Mouse (Mus musculus): ENCODE measurements around the gene Rhox4b. TPM values are rescaled to one million over a fixed set of nuclear protein-coding genes. Genes with fewer than 3 reads are reported as not detected.
"Not testable (repeated sequence)": the region's sequence is repeated elsewhere in the genome, so short reads cannot be mapped to it uniquely, and the experiment has no call there.

The Rhox4b gene
- not detected for total RNA-seq (2021)
- long read RNA-seq, experiment 1, result 0 reads
- long read RNA-seq, experiment 2, result 0 reads

GRCm38 (mm10) chrX:37432194-37432593 lies at the start of gene Rhox4b:
TSS of gene Rhox4b (plus strand) at chrX:37432494.
- not testable (repeated sequence) for DNase-seq (ENCODE audit: low spot score in 2 of 2)

- DNase-seq (ENCODE audit: low spot score in 2 of 2), result not testable (repeated sequence)
Measured at GRCm38 (mm10) chrX:37390548-37390947, 41.7 kb upstream of the Rhox4b start, which contains the start of gene Rhox4a2. TSS of gene Rhox4a2 (plus strand) at chrX:37390848.

- not testable (repeated sequence) for DNase-seq (ENCODE audit: low spot score in 2 of 2)
Measured at GRCm38 (mm10) chrX:37411767-37412166, 20.5 kb upstream of the Rhox4b start, which contains the start of gene Rhox2b. TSS of gene Rhox2b (plus strand) at chrX:37412067.

GRCm38 (mm10) chrX:37453380-37453779 lies 21.1 kb downstream of the Rhox4b start, which contains the start of gene Rhox2c:
TSS of gene Rhox2c (plus strand) at chrX:37453680.
- DNase-seq (ENCODE audit: low spot score in 2 of 2), result not testable (repeated sequence)

GRCm38 (mm10) chrX:37458285-37458684 lies 26.0 kb downstream of the Rhox4b start, which contains the start of gene Rhox3c:
TSS of gene Rhox3c (plus strand) at chrX:37458585.
- DNase-seq (ENCODE audit: low spot score in 2 of 2), result not testable (repeated sequence)

GRCm38 (mm10) chrX:37480037-37480436 lies 47.7 kb downstream of the Rhox4b start, which contains the start of gene Rhox4c:
TSS of gene Rhox4c (plus strand) at chrX:37480337.
- not testable (repeated sequence) for DNase-seq (ENCODE audit: low spot score in 2 of 2)

Other genes with a start within 250 kb of the Rhox4b start
- gene Ndufa1, start 241.3 kb upstream of the Rhox4b start, total RNA-seq (2021), result 100 to 1,000 TPM; 442 to 644 TPM
- 1 to 10 TPM; 3.0 to 3.5 TPM for gene Rnf113a1, start 241.2 kb upstream of the Rhox4b start, total RNA-seq (2021)
- gene Gm9, start 221.5 kb upstream of the Rhox4b start, total RNA-seq (2021), result not detected
- gene Rhox1, start 210.2 kb upstream of the Rhox4b start, total RNA-seq (2021), result not detected
- gene Rhox2a, start 187.5 kb upstream of the Rhox4b start, total RNA-seq (2021), result not detected
- gene Rhox3a, start 182.6 kb upstream of the Rhox4b start, total RNA-seq (2021), result not detected
- not detected for gene Rhox4a, start 167.2 kb upstream of the Rhox4b start, total RNA-seq (2021)
- not detected for gene Rhox3a2, start 52.5 kb upstream of the Rhox4b start, total RNA-seq (2021)
- not detected for gene Rhox4a2, start 41.6 kb upstream of the Rhox4b start, total RNA-seq (2021)
- not detected for gene Rhox2b, start 20.4 kb upstream of the Rhox4b start, total RNA-seq (2021)
- not detected for gene Rhox2c, start 21.2 kb downstream of the Rhox4b start, total RNA-seq (2021)
- gene Rhox3c, start 26.1 kb downstream of the Rhox4b start, total RNA-seq (2021), result not detected
- not detected for gene Rhox4c, start 47.8 kb downstream of the Rhox4b start, total RNA-seq (2021)
- gene Rhox2d, start 60.9 kb downstream of the Rhox4b start, total RNA-seq (2021), result not detected
- not detected for gene Rhox4d, start 81.9 kb downstream of the Rhox4b start, total RNA-seq (2021)
- gene Rhox2e, start 98.0 kb downstream of the Rhox4b start, total RNA-seq (2021), result not detected
- not detected for gene Rhox3e, start 109.5 kb downstream of the Rhox4b start, total RNA-seq (2021)
- gene Rhox4e, start 124.9 kb downstream of the Rhox4b start, total RNA-seq (2021), result not detected
- not detected for gene Rhox2f, start 138.9 kb downstream of the Rhox4b start, total RNA-seq (2021)
- not detected for gene Rhox3f, start 148.5 kb downstream of the Rhox4b start, total RNA-seq (2021)
- gene Rhox4f, start 175.2 kb downstream of the Rhox4b start, total RNA-seq (2021), result not detected
- gene Rhox3g, start 196.1 kb downstream of the Rhox4b start, total RNA-seq (2021), result not detected
- gene Rhox2g, start 211.0 kb downstream of the Rhox4b start, total RNA-seq (2021), result not detected
- gene Rhox4g, start 218.8 kb downstream of the Rhox4b start, total RNA-seq (2021), result not detected
- not detected for gene Rhox3h, start 236.3 kb downstream of the Rhox4b start, total RNA-seq (2021)
- not detected for gene Rhox2h, start 240.8 kb downstream of the Rhox4b start, total RNA-seq (2021)